Mouse (Mus musculus): Measurements from ENCODE around the gene Pold1.

Gene Pold1

DNA sequence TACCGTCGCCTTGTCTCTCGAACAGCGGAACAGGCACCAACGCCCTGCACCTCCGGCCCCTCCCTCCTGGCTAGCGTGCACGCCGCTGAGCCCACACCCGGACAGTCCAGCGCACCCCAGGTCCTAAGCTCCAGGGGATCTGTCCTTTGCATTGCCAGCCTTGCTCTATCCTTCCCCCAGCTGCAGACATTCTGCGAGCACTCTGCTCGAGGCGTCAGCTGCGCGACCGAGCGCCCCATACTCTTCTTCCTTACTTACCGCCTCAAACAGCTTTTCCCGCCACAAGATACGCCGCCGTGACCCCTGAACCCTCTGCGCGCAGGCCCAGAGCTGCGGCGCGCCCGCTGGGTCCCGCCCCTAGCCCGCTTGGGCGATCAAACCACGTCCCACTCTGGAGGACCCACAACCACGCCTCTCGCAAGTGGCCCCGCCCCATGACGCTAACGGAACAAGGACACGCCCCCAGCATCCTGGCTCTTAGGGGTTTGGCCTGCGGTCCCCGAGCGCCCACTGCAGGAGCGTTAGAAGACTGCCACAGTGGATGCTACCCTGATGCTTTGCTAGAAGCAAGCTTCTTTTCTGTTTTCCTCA, at the start of gene Pold1:
Gene Pold1, minus strand, starts transcription at position 353 of the 591 bp plus-strand sequence.
- peak; percentile 99 for DNase-seq (ENCODE audit: extremely low spot score, low spot score)

DNA sequence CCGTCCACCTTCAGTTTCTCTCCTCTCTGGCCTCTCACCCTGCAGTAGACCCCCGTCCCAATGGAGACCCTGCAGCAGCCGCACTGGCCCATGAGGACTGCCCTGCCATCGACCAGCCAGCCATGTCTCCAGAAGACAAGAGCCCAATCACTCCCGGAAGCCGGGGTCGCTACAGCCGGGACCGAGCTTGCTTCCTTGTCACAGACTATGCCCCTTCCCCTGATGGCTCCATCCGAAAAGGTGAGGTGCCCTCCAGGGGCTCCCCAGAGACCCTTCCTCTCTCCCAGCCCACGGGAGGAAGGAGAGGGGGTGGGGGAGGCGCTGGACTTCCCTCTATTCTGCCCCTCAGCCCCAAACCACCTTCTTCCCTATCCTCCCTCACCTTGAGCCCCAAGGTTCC, 49.7 kb upstream of the Pold1 start:
- DNase-seq (ENCODE audit: extremely low spot score, low spot score), result no peak

DNA sequence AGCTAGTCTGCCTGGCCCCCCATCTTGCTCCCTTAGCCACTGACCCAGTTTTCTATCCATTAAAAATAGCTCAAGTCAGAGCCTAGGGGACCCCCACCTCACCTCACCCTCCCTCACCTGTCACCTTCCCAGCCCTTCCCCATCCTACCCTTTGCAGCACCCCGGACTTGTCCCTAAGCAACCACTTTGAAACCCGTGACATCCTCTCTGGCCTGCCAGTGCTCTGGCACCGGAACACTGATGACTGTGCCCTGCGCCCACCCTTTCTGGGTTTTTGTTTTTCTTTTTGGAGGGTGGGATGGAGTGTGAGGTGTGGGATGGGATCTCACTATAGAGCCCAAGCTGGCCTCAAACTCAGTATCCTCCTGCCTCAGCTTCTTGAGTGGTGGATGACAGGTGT, 49.0 kb upstream of the Pold1 start:
- no peak for DNase-seq (ENCODE audit: extremely low spot score, low spot score)

DNA sequence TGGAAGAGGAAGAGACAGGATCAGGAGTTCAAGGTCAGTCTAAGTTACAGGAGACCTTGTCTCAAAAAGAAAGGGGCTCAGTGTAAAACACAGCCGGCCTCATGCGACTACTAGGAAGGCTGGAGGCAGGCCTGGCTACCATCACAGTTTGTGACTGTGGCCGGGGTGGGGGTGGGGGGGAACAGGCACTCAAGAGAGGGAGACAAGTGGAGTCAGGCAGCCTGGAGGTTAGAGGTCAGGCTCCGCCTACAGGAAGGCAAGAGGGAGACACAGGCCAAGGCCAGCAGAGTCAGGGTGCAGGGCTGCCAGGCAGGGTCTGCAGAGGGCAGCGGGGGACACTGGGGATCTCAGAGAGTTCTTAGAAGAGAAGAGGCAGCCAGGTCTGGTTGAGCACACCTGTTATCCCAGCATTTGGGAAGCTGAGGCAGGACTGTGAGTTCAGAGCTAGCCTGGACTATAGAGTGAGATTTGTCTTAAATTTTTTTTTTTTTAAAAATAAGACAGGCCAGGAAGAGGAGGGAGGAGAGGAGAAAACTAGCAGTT, 48.4 kb upstream of the Pold1 start:
- no peak for DNase-seq (ENCODE audit: extremely low spot score, low spot score)

DNA sequence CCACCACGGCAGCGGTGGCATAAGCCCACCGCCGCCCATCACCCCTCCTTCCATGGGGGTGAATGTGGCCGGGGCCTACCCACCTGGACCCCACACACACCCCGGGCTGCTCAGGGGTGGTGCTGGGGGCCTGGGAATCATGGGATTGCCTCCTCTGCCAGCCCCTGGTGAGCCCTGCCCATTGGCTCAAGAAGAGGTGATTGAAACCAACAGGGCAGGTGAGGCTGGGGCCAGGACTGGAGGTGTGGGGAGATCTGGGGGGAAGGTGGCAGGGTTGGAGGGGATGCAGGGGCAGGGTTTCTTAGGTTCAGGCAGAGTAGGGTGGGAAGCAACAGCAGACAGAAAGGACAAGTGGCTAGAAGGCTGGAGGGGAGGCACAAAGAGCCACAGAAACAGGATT, 47.4 kb upstream of the Pold1 start:
- DNase-seq (ENCODE audit: extremely low spot score, low spot score), result no peak

DNA sequence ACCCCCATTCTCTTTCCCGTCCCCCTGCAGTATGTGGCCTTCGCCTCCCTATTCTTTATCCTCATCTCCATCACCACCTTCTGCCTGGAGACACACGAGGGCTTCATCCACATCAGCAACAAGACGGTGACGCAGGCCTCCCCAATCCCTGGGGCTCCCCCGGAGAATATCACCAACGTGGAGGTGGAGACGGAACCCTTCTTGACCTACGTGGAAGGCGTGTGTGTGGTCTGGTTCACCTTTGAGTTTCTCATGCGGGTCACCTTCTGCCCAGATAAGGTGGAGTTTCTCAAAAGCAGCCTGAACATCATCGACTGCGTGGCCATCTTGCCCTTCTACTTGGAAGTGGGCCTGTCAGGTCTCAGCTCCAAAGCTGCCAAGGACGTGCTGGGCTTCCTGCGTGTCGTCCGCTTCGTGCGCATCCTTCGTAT, 46.5 kb upstream of the Pold1 start:
- DNase-seq (ENCODE audit: extremely low spot score, low spot score), result no peak

DNA sequence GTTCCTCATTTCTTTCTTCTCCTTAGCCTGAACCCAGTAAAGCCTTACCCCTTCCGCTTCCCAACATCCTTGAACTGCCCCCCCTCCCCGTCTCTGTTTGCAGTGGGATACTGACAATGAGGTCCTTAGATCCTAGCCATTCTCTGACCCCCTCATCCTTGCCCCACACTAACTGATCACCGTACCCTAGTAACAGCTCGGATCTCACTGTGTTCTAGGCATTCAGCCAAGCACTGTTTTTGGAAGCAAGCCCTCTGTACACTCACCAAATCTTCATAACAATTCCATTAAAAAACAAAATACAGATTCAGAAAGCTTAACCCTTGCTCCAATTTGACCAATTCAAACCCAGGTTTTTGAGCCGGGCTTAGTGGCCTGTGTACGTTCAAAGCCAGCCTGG, 45.6 kb upstream of the Pold1 start:
- no peak for DNase-seq (ENCODE audit: extremely low spot score, low spot score)

DNA sequence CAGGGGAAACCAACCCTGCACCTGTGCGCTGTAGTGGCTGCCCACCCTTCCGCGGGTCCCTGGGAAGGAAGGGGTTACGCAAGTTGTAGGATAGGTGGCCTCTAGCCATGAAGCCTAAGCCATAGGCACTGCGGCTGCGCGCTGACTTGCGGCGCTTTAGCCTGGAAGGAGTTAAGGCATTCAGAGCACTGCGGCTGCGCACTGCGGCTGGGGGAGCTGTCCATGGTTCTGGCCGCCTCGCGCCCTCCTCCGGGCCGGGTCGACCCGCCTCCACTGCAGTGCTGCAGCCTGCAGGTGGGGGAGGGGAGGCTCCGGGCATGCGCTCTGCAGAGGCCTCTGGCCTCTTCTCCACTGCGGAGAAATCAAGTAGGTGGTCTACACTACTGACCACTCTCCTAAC, 45.1 kb upstream of the Pold1 start:
- peak; percentile 91 for DNase-seq (ENCODE audit: extremely low spot score, low spot score)

DNA sequence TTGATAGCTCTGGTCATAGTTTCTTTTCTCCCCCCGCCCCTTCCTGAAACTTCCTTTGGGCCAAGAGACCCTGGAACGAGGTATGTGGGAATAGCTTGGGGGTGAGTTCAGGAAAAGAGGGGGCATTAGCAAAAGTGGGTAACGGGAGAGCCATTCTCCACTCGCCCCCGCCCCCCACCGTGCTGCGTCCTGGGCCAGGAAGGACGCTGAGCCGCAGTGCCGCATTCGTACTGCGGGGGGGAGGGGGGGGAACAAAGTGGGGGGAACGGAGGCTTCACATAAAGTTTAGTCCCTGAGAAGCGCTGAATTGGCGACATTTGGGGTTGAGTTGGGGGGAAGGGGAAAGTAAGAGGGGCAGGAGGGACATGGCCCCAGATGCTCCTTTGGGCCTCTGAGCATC, 44.4 kb upstream of the Pold1 start:
- no peak for DNase-seq (ENCODE audit: extremely low spot score, low spot score)

DNA sequence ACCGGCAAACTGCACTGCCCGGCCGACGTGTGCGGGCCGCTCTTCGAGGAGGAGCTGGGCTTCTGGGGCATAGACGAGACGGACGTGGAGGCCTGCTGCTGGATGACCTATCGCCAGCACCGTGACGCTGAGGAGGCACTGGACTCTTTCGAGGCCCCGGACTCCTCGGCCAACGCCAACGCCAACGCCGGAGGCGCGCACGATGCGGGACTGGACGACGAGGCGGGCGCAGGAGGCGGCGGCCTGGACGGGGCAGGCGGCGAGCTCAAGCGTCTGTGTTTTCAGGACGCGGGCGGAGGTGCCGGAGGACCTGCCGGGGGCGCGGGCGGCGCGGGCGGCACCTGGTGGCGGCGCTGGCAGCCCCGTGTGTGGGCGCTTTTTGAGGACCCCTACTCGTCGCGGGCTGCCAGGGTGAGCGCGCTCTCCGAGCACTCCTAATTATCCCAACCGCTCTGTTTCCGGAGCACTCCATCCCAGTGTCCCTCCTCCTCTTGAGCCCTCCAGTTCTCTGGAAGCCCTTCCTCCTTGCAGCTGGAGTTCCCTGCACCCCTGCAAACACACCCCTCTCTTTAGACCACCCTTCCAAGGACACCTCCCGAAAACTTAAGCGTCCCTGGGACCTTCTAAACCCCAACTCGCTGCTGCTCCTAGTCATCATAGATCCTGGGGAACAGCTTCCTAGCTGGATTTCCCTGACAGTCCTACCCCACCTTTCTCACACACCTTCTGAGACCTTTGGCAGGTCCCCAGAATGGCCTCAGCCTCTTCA, 42.9 kb upstream of the Pold1 start:
- DNase-seq (ENCODE audit: extremely low spot score, low spot score), result peak; percentile 49

DNA sequence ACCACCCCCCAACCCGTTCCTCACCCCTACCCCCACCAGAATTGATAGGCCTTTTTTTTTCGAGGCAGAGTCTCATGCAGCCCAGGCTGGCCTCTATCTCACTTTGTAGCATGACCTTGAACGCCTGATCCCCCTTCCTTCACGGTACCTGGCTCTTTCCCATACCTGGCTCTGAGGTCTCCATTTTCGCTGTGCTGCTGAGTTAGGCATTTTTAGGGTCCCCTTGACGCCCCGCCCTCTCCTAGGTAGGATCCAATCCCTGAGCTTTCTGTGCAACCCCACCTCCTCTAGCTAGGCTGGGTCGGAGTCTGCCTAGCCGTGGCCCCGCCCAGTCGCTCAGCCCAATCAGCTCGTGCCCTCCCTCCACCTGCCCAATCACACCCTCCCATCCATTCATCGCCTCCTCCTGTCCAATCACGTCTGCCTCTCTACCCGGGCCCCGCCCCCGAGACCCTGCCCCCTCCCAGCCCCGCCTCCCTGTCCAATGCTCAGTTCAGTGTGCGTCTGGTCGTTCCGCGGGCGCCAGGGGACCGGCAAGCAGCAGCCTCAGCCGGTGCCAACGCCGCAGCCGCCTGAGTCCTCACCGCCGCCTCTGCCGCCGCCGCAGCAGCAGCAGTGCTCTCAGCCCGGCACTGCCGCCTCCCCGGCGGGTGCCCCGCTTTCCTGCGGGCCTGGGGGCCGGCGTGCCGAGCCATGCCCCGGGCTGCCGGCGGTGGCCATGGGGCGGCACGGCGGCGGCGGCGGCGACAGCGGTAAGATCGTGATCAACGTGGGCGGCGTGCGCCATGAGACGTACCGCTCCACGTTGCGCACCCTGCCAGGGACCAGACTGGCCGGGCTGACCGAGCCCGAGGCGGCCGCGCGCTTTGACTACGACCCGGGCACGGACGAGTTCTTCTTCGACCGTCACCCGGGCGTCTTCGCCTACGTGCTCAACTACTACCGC, 42.0 kb upstream of the Pold1 start, which contains the start of gene Kcnc3:
Gene Kcnc3, plus strand, starts transcription at position 263 of the 946 bp plus-strand sequence.
- peak; percentile 95 for DNase-seq (ENCODE audit: extremely low spot score, low spot score)

DNA sequence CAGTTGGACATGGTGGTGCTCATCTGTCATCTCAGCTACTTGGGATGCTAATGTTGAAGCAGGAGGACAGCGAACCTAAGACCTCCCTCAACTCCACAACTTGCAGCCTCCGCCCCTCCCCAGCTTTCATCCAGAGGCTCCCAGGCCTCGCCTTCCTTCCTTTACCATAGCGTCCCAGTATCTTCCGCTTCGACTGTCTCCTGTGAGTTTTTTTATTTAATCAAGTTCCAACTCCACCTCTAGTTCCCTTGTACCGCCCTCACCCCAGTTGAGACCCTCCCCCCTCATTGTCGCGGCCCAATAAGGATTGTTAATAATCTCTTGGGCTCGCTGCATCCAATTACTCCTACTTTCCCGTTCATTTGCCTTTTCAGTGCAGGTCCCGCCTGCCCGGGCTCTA, 41.3 kb upstream of the Pold1 start:
- no peak for DNase-seq (ENCODE audit: extremely low spot score, low spot score)

DNA sequence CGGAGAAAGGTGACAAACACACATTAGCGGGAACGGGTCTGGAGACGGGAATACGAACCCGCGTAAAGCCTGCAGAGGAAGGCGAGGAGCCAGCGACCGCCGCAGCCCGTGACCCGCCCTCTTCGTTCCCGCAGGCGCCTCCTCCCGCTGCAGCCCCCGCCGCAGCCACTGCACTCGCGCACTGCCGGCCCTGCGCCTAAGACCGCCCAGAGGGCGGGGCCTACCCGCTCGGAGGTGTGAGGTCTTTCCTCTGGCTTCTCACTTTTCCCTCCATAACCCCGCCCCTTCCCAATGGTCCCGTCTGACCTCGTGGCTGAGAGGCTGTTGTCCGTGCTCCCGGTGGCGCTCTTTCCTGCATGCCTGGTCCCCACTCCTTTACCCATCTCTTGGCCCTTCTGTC, 40.5 kb upstream of the Pold1 start:
- DNase-seq (ENCODE audit: extremely low spot score, low spot score), result peak; percentile 78

DNA sequence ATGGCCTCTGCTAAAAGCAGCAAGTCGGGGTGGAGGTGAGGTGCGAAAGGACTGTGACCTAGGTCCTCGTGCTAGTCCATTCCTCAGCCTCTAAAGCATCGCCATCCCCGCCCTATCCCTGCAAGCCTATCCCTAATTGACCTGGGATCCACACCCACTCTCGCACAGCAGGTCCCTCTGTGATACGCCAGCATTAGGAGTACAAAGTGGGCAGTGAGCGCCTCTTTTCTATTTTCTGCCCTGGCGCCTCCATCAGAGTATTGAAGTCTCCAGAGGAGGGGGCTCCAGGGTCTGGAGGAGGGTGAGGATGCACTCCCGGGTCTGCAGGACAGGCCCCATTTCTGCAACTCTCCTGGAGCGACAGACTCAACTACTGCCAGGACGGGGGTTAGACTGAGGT, 39.7 kb upstream of the Pold1 start:
- no peak for DNase-seq (ENCODE audit: extremely low spot score, low spot score)

DNA sequence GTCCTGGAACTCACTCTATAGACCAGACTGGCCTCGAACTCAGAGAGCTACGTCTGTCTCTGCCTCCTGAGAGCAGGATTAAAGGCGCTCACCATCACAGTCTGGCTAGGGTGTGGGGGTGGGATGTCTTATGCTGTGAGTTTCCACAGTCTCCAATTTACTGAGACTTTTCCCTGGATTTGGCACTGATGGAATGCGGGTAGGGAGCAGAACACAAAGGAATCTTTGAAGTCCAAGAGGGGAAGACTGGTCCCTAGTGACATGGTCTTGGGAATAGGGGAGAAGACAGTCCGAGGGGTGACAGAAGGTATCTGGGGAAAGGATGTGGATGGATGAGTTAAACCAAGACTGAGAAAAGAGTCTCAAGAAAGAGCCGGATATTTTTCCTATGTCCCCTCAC, 39.0 kb upstream of the Pold1 start:
- no peak for DNase-seq (ENCODE audit: extremely low spot score, low spot score)

DNA sequence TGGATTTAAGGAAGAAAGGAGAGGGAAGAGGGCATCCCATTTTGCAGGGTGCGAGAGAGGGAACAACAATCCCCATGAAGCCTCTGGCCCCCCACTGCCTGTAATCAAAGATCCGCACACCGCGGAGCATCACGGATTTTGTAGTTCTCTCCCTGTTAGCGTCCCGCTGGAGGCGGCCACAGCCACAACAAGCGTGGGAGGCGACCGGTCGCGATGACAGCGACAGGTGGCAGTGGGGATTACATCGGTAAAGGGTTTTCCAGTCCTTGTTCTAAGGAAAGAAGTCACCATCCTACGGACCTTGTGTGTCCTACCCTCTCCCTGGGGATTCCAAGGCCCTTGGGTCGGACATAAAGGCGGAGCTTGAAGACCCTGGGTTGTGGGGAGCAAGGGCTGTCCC, 38.3 kb upstream of the Pold1 start:
- peak; percentile 71 for DNase-seq (ENCODE audit: extremely low spot score, low spot score)

DNA sequence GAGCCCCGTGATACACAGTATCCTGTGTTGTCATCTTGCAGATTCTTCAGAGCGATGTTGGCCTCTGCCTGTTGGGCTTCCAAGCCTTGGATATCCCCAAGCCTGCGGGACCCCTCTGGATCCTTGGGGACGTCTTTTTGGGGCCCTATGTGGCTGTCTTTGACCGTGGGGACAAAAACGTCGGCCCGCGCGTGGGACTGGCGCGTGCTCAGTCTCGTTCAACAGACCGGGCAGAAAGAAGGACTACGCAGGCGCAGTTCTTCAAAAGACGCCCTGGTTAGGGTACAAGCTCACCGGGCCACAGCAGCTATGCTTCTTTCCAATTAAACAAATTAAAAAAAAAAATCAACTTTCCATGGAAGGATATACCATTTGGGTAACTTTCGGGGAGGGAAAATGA, 37.9 kb upstream of the Pold1 start:
- DNase-seq (ENCODE audit: extremely low spot score, low spot score), result peak; percentile 46

DNA sequence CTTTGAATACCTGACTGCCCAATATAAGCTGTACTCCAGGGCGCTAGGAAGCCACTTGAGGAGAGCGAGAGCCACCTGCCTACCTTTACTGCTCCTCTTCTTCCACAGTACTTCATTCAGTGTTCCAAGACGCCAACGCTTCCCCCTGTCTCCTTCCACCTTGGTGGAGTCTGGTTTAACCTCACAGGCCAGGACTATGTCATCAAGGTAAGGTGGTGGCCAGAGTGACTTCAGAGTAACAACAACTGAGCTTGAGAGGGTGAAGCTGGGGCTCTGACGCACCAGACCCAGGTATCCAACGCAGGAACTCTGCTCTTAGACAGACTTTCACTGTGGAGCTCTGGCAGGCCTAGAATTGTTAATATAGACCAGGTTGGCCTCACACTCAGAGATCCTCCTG, 37.0 kb upstream of the Pold1 start:
- no peak for DNase-seq (ENCODE audit: extremely low spot score, low spot score)

DNA sequence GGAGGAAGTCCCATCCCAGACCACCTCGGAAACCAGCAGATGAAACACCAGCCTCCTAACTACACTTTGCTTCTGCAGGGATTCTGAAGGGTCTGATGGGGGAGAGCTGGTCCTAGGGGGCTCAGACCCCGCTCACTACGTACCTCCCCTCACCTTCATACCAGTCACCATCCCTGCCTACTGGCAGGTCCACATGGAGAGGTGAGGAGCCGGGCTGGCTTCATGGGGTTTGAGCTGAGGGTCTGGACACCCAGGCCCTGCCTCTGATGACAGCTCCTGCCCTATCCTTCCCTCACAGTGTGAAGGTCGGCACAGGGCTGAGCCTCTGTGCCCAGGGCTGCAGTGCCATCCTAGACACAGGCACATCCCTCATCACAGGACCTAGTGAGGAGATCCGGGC, 36.3 kb upstream of the Pold1 start:
- no peak for DNase-seq (ENCODE audit: extremely low spot score, low spot score)

DNA sequence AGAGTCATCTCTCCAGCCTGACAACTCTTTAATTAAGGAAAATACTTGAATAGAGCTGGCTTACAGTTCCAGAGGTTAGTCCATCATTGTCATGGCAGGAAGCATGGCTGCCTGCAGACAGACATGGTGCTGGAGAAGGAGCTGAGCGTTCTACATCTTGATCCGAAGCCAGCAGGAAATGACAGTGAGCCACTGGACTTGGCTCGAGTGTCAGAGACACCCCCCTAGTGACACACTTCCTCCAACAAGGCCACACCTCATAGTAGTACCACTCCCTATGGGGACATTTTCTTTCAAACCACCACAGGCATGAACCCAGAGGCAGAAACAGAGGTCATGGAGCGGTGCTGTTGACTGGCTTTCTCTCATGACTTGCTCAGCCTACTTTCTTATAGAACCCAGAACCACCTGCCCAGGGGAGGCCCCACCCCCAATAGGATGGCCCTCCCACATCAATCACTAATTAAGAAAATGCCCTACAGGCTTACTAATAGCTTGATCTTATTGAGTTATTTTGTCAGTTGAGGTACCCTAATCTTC, 35.7 kb upstream of the Pold1 start:
- DNase-seq (ENCODE audit: extremely low spot score, low spot score), result no peak

DNA sequence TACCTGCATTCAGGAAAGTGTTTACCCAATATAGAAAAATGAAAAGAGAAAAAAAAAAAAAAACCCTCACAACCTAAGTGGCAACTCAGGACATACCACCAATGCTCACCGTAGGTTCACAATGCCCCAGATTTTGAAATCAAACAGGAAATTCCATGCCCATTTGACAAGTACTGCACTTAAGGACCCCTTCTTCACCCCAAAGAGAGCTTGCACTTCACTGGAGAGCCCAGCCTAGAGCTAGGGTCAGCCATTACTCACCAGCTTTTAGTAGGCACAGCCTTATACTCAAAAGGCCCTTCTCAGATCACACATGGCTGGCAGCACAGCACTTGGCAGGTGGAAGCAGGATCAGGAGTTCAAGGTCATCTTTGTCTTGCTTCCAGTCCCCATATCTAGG, 34.5 kb upstream of the Pold1 start:
- no peak for DNase-seq (ENCODE audit: extremely low spot score, low spot score)

DNA sequence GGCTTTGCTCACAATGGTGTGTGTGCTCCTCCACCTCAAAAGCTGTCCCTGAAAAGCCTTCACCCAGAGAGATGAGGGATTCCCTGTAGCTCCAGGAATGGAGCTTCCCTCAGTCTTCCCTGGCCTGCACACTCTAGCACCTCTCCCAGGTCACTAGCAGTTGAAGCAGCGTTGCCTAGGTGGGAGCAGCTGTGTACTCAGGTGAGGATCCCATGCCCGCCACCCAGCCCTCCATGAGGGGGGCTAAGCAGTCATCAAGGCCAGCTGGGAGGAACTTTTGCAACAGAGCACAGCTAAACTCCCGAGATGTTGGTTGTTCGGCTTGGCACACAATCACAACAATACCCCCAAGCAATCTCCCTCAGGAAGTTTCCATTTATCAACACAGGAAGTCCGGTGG, 34.1 kb upstream of the Pold1 start:
- no peak for DNase-seq (ENCODE audit: extremely low spot score, low spot score)
